Mouse (Mus musculus) forebrain, embryonic 14.5 days (tissue): ENCODE results near the gene Atxn1l. TPM values are rescaled to one million over a fixed set of nuclear protein-coding genes. Genes with fewer than 3 reads are reported as not detected.
A peak's percentile ranks its signal among the peaks of the same experiment; 100 is the strongest.

Experiments
- ATAC-seq: fragments of 200-750 bp; cut with Nextera tagmentation; 2 replicates; pipeline ENCODE4 v1.8.0; 2017; ENCODE audit warnings: mild to moderate bottlenecking, moderate library complexity
- DNase-seq: peaks from one replicate; pipeline ENCODE4 v3.0.0-alpha.2; 2015; ENCODE audit warnings: low spot score
- H3K27ac ChIP-seq: fragments of 300-500 bp; sonication (generic); 2 replicates; pipeline ENCODE4 v1.5.1; 2014; ENCODE audit warnings: low read depth, mild to moderate bottlenecking, control low read depth, low read length, moderate library complexity
- H3K27me3 ChIP-seq: fragments of 300-500 bp; sonication (generic); replicated peaks from 2 replicates; pipeline ENCODE4 v1.6.1; 2014; ENCODE audit warnings: low read length, control low read depth, mixed read lengths; ENCODE audit not compliant: control insufficient read depth, insufficient read depth
- H3K36me3 ChIP-seq: fragments of 300-500 bp; sonication (generic); 2 replicates; pipeline ENCODE4 v1.6.1; 2014; ENCODE audit warnings: low read length, control low read depth; ENCODE audit not compliant: control insufficient read depth, insufficient read depth
- H3K4me1 ChIP-seq: fragments of 300-500 bp; sonication (generic); 2 replicates; pipeline ENCODE4 v1.6.1; 2014; ENCODE audit warnings: antibody characterized with exemption, low read length, control low read depth; ENCODE audit not compliant: control insufficient read depth, insufficient read depth
- H3K4me2 ChIP-seq: fragments of 300-500 bp; sonication (generic); 2 replicates; pipeline ENCODE4 v1.6.1; 2014; ENCODE audit warnings: mild to moderate bottlenecking, control low read depth, low read length
- H3K4me3 ChIP-seq: fragments of 300-500 bp; sonication (generic); 2 replicates; pipeline ENCODE4 v1.5.1; 2014; ENCODE audit warnings: low read depth, low read length, control low read depth
- H3K9ac ChIP-seq: fragments of 300-500 bp; sonication (generic); 2 replicates; pipeline ENCODE4 v1.6.1; 2014; ENCODE audit warnings: mild to moderate bottlenecking, low read length, control low read depth, moderate library complexity
- H3K9me3 ChIP-seq: fragments of 300-500 bp; sonication (generic); replicated peaks from 2 replicates; pipeline ENCODE4 v1.6.1; 2016; ENCODE audit warnings: low read length, control low read depth, mixed read lengths; ENCODE audit not compliant: control insufficient read depth
- WGBS: fragments of 180-500 bp; shearing (Covaris S2); extraction: QIAGEN DNeasy Blood & Tissue Kit; methylation state at CpG from one replicate; pipeline ENCODE4 v1.1.7; 2014; 5-methylcytosine and 5-hydroxymethylcytosine counted together
- polyA plus RNA-seq: library from polyadenylated mRNA; unstranded; fragments of >200 nt; fragmentation: Nextera tagmentation; extraction: Ambion mirVana; gene quantifications from 2 replicates; pipeline ENCODE4 v1.2.1, GENCODE M21; 2014

Gene Atxn1l
- polyA plus RNA-seq, 1 experiment from 2014 or later: 3.8 TPM

DNA sequence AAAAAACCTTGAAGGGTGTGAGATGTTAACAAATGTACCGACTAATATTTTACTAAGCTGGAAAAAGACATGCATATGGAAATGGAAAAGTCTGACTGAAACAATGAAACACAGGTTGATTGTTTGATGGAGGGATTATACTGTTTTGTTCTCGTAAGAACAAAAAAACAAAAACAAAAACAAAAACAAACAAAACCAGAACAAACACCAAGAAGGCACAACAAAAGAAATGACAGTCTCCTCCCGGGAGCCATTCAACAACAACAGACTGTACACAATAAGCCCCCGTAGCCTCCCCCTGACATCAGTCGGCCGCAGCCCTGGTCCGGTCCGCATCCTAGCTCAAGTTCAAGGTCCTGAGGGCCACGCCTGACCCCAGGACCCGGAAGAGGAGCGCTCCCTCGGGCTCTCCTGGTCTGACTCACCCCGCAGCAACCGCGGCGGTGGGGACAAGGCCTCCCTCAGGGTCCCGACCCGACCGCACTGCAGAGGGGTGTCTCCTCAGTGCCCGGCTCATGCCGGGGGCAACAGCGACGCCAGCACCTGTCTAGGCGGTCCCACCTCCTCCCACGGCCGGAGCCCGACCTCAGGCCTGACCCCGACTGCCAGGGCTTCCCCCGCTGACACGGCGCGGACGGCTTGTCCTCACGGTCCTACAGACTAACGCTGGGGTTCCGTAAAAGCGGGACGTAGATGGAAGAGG, 44.9 kb downstream of the Atxn1l start:
- 2% methylated on average over 38 of the region's 38 CpGs for WGBS
- Histone ChIP-seq H3K9ac (peak overlapping the region; percentile 81), H3K9me3 (no peaks in the 10 kb centered on the region), H3K27me3 (no peaks in the 10 kb centered on the region), H3K4me3 (peak overlapping the region; percentile 63), H3K36me3 (no peaks in the 10 kb centered on the region), H3K4me2 (peak overlapping the region; percentile 76), H3K4me1 (peaks cover 13% of the 10 kb centered on the region), H3K27ac (peak overlapping the region; percentile 63)
- DNase-seq (peak; percentile 33), ATAC-seq (peak; percentile 61)

DNA sequence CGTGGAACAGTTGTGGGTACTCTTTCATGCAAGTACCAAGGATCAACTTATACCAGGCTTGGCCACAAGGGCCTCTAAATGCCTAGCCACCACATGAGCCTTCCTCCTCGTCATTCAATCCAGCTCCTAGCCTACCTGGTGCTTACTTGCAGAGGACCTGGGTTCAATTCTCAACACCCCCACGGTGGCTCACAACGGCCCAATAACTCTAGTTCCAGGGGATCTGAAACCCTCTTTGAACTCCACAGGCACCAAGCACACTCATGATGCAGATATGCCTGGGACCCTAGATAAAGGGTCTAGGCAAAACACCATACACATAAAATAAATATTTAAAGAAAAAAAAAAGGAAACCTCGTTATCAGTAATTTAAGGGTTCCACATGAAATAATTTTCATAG, 45.8 kb downstream of the Atxn1l start:
- DNase-seq (peak; percentile 43), ATAC-seq (no peak)
- Histone ChIP-seq H3K9ac (peak overlapping the region; percentile 81), H3K27ac (no peak overlapping the region), H3K27me3 (no peaks in the 10 kb centered on the region), H3K36me3 (no peaks in the 10 kb centered on the region), H3K4me1 (peaks cover 13% of the 10 kb centered on the region), H3K9me3 (no peaks in the 10 kb centered on the region), H3K4me2 (peak overlapping the region; percentile 76), H3K4me3 (peak overlapping the region; percentile 63)
- WGBS: 58% methylated on average over 5 of the region's 5 CpGs

DNA sequence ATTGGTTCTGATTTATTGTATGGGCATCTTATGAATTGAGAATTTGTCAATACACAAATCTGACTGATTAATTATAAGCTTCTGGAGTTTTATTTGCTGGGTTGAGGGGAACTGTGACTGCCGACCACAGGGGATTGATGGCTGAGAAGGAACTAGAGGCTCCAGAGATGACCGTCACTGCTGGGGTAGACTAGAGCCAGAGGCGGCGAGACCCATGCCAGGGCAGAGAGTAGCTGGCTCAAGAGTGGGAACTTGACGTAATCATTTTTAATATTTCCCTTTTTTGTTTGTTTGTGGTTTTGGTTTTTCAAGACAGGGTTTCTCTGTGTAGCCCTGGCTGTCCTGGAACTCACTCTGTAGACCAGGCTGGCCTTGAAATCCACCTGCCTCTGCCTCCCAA, 50.3 kb downstream of the Atxn1l start:
- ATAC-seq (no peak), DNase-seq (no peak)
- H3K4me2 ChIP-seq: no peak overlapping the region
- peaks cover 13% of the 10 kb centered on the region for H3K4me1 ChIP-seq
- H3K9me3 ChIP-seq: no peaks in the 10 kb centered on the region
- no peak overlapping the region for H3K9ac ChIP-seq
- H3K27ac ChIP-seq: no peak overlapping the region
- H3K36me3 ChIP-seq: peaks cover 18% of the 10 kb centered on the region
- H3K4me3 ChIP-seq: no peak overlapping the region
- WGBS: 97% methylated on average over 5 of the region's 5 CpGs
- H3K27me3 ChIP-seq: no peaks in the 10 kb centered on the region

DNA sequence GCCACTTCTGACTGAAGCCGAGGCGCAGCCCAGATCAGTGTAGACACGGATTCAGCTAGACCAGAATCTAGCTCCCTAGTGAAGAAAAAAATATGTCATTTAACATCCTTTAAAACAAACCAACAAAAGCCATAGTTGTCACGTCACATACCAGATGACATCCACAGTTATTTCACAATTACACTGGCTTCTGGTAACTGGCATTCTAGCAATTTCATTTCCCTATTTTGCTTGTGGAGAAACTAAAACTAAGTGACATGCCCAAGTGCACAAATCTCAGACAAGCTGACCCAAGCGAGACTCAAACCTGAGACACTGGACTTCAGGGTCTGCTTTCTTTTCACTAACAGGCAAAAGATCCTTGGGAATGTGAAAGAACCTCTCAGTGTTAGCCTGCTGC, 55.4 kb downstream of the Atxn1l start:
- H3K27me3 ChIP-seq: no peaks in the 10 kb centered on the region
- no peak overlapping the region for H3K27ac ChIP-seq
- no peak overlapping the region for H3K4me3 ChIP-seq
- H3K4me1 ChIP-seq: no peaks in the 10 kb centered on the region
- no peak overlapping the region for H3K9ac ChIP-seq
- no peak overlapping the region for H3K4me2 ChIP-seq
- 93% methylated on average over 5 of the region's 5 CpGs for WGBS
- H3K36me3 ChIP-seq: peaks cover 64% of the 10 kb centered on the region
- DNase-seq (no peak), ATAC-seq (no peak)
- no peaks in the 10 kb centered on the region for H3K9me3 ChIP-seq

- Histone ChIP-seq H3K36me3 (peaks cover 70% of the 10 kb centered on the region), H3K9me3 (no peaks in the 10 kb centered on the region), H3K27me3 (no peaks in the 10 kb centered on the region), H3K27ac (no peak overlapping the region), H3K9ac (no peak overlapping the region), H3K4me3 (no peak overlapping the region), H3K4me2 (no peak overlapping the region), H3K4me1 (no peaks in the 10 kb centered on the region)
- WGBS: 84% methylated on average over 3 of the region's 3 CpGs
- DNase-seq: no peak
- ATAC-seq: no peak
Observed at GRCm38 (mm10) chr8:109681535-109681934, 56.0 kb downstream of the Atxn1l start.

Other genes starting within 250 kb of the Atxn1l start
- gene Pmfbp1, start 243.7 kb downstream of the Atxn1l start, polyA plus RNA-seq: 0.58 and 0.61 TPM in 2 replicates
- gene Dhx38, start 171.9 kb downstream of the Atxn1l start, polyA plus RNA-seq: 14.6 and 17.9 TPM in 2 replicates
- gene Txnl4b, start 171.8 kb downstream of the Atxn1l start, polyA plus RNA-seq: 33.4 and 34.1 TPM in 2 replicates
- gene Hp, start 158.6 kb downstream of the Atxn1l start, polyA plus RNA-seq: 0.13 and 0.64 TPM in 2 replicates
- gene Dhodh, start 129.1 kb downstream of the Atxn1l start, polyA plus RNA-seq: 33.4 and 34.8 TPM in 2 replicates
- 0.11 TPM in 1 of 2 replicates, not detected in the other for gene Pkd1l3, start 123.2 kb downstream of the Atxn1l start, polyA plus RNA-seq
- 172 and 187 TPM in 2 replicates for gene Ist1, start 44.5 kb downstream of the Atxn1l start, polyA plus RNA-seq
- gene Zfp821, start 32.2 kb downstream of the Atxn1l start, polyA plus RNA-seq: 73.9 and 76.2 TPM in 2 replicates
- 33.5 and 35.7 TPM in 2 replicates for gene Ap1g1, start 40.8 kb upstream of the Atxn1l start, polyA plus RNA-seq
- gene Phlpp2, start 130.8 kb upstream of the Atxn1l start, polyA plus RNA-seq: 3.7 and 5.0 TPM in 2 replicates
- gene Marveld3, start 224.5 kb upstream of the Atxn1l start, polyA plus RNA-seq: 0.79 and 1.3 TPM in 2 replicates